Mouse (Mus musculus): ENCODE data around the gene Kansl1. TPM values are rescaled to one million over a fixed set of nuclear protein-coding genes. Genes with fewer than 3 reads are reported as not detected.
A peak's percentile ranks its signal among the peaks of the same experiment; 100 is the strongest.

The Kansl1 gene
- polyA plus RNA-seq, 1 experiment from 2014 or later, result 22.2 TPM

DNA sequence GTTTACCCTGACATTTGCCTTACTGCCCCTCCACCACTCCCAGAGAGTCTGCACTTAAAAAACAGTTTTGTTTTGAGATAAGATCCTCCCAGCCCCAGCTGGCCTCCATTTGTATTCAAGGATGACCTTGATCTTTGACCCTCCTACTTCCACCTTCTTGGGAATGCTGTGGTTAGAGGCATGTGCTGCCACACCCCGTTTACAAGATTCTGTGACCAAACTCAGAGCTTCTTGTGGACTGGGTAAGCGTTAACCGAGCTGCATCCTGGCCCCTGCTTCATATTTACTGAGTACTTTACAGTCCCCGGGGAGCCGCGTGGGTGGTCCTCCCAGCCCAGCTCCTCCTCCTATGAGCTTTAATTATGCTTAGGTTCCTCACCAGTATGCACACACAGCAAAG is 173.0 kb downstream of the Kansl1 start:
- no peaks in the 10 kb centered on the region for H3K27me3 ChIP-seq (replicated peaks; ENCODE audit: control insufficient read depth, insufficient read depth, low read length)
- 43% methylated on average over 6 of the region's 6 CpGs for WGBS
- no peaks in the 10 kb centered on the region for H3K9me3 ChIP-seq (ENCODE audit: control insufficient read depth, low read length)
- H3K4me1 ChIP-seq (ENCODE audit: control insufficient read depth, insufficient read depth, low read depth, low read length), result no peaks in the 10 kb centered on the region
- H3K36me3 ChIP-seq (ENCODE audit: control insufficient read depth, insufficient read depth, low read length), result peaks cover 37% of the 10 kb centered on the region
- ATAC-seq, result no peak
- no peak overlapping the region for H3K9ac ChIP-seq (ENCODE audit: low read depth, low read length)
- H3K4me2 ChIP-seq (ENCODE audit: low read length), result no peak overlapping the region
- H3K4me3 ChIP-seq (ENCODE audit: low read length), result no peak overlapping the region
- no peak overlapping the region for H3K27ac ChIP-seq (ENCODE audit: low read depth, low read length)

- Histone ChIP-seq H3K4me3 (ENCODE audit: low read length) (no peak overlapping the region), H3K4me1 (ENCODE audit: control insufficient read depth, insufficient read depth, low read depth, low read length) (no peaks in the 10 kb centered on the region), H3K4me2 (ENCODE audit: low read length) (no peak overlapping the region), H3K27ac (ENCODE audit: low read depth, low read length) (no peak overlapping the region), H3K9me3 (ENCODE audit: control insufficient read depth, low read length) (no peaks in the 10 kb centered on the region), H3K27me3 (replicated peaks; ENCODE audit: control insufficient read depth, insufficient read depth, low read length) (no peaks in the 10 kb centered on the region), H3K9ac (ENCODE audit: low read depth, low read length) (no peak overlapping the region), H3K36me3 (ENCODE audit: control insufficient read depth, insufficient read depth, low read length) (peaks cover 37% of the 10 kb centered on the region)
- no peak for ATAC-seq
- WGBS, result 50% methylated on average over 5 of the region's 5 CpGs
These were observed 173.5 kb downstream of the Kansl1 start for GRCm38 (mm10) chr11:104295145-104295544.

- Histone ChIP-seq H3K4me1 (ENCODE audit: control insufficient read depth, insufficient read depth, low read depth, low read length) (peaks cover 2% of the 10 kb centered on the region; the same call in 1 of the 2 replicates), H3K27me3 (replicated peaks; ENCODE audit: control insufficient read depth, insufficient read depth, low read length) (no peaks in the 10 kb centered on the region), H3K9ac (ENCODE audit: low read depth, low read length) (no peak overlapping the region), H3K9me3 (ENCODE audit: control insufficient read depth, low read length) (no peaks in the 10 kb centered on the region), H3K27ac (ENCODE audit: low read depth, low read length) (no peak overlapping the region), H3K4me2 (ENCODE audit: low read length) (no peak overlapping the region), H3K36me3 (ENCODE audit: control insufficient read depth, insufficient read depth, low read length) (peaks cover 23% of the 10 kb centered on the region), H3K4me3 (ENCODE audit: low read length) (no peak overlapping the region)
- no peak for ATAC-seq
- 87% methylated on average over 9 of the region's 9 CpGs for WGBS
These were observed 175.4 kb downstream of the Kansl1 start for GRCm38 (mm10) chr11:104293241-104293640.

- Histone ChIP-seq H3K27me3 (replicated peaks; ENCODE audit: control insufficient read depth, insufficient read depth, low read length) (no peaks in the 10 kb centered on the region), H3K4me1 (ENCODE audit: control insufficient read depth, insufficient read depth, low read depth, low read length) (peaks cover 2% of the 10 kb centered on the region; the same call in 1 of the 2 replicates), H3K27ac (ENCODE audit: low read depth, low read length) (no peak overlapping the region), H3K9ac (ENCODE audit: low read depth, low read length) (no peak overlapping the region), H3K4me2 (ENCODE audit: low read length) (no peak overlapping the region), H3K4me3 (ENCODE audit: low read length) (no peak overlapping the region), H3K36me3 (ENCODE audit: control insufficient read depth, insufficient read depth, low read length) (peaks cover 28% of the 10 kb centered on the region), H3K9me3 (ENCODE audit: control insufficient read depth, low read length) (no peaks in the 10 kb centered on the region)
- ATAC-seq, result no peak
- WGBS, result 90% methylated on average over 7 of the region's 7 CpGs
These were observed 176.0 kb downstream of the Kansl1 start for GRCm38 (mm10) chr11:104292443-104293220.

DNA sequence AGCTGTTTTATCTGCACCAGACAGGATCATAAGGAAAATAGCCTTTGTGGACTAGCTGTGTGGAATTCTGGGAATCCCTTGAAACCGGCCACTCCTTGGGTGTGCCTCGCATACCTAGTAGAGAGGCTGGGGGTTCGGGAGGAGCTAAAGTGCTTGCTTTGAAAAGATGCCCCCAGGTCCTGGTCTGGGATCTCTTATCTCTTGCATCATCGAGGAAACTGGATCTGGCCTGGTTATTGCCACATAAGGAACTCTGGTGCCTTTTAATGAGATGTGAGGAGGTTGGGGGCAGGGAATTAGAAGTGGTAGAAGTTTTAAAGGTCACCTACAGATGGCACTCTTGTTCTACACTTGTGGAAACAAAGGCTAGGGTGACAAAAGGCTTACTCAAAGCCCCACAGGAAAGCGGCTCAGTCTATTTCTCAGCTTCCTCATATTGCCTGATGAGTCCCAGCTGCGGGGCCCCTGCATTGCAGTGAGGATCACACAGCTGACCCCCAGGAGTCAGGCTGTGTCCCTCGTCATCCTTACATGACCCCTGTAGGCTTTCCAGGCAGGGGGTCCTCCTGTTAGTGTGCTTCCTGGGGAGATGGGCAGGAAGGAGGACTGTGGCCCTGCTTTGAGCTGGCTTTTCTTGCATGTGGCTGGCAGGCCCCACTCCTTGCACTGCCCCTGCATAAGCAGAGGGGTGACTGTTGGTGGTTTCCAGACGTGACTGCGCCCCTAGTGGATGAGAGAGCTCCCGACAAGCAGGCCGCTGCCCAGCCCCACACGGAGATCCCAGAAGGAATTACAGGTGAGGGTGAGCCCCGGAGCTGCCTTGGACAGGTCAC is 179.2 kb downstream of the Kansl1 start:
- H3K36me3 ChIP-seq (ENCODE audit: control insufficient read depth, insufficient read depth, low read length), result peaks cover 35% of the 10 kb centered on the region
- ATAC-seq, result peak; percentile 37; the same call in 1 of the 2 replicates

DNA sequence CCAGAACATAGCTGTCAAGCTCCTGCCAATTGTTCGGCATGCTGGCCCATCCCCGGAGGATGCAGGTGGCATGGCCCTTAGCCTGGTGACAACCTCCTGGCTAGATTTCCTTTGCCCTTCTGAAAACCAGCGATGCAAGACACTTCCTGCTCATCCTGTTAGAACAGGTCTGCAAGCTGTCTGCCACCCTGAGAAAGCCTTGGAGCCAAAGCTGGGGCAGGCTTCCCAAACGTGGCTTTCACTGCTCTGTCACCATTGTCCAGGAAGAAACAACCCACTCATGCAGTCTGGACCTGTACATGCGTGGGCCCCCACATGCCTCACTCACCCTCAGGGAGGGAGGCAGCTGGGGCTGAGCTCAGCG is 179.8 kb downstream of the Kansl1 start:
- H3K4me3 ChIP-seq (ENCODE audit: low read length), result no peak overlapping the region
- no peak overlapping the region for H3K9ac ChIP-seq (ENCODE audit: low read depth, low read length)
- WGBS, result 50% methylated on average over 6 of the region's 6 CpGs
- no peaks in the 10 kb centered on the region for H3K9me3 ChIP-seq (ENCODE audit: control insufficient read depth, low read length)
- peaks cover 38% of the 10 kb centered on the region for H3K36me3 ChIP-seq (ENCODE audit: control insufficient read depth, insufficient read depth, low read length)
- H3K4me1 ChIP-seq (ENCODE audit: control insufficient read depth, insufficient read depth, low read depth, low read length), result peaks cover 2% of the 10 kb centered on the region; the same call in 1 of the 2 replicates
- no peak overlapping the region for H3K4me2 ChIP-seq (ENCODE audit: low read length)
- ATAC-seq, result 0 out of 2 replicates have a peak, but pooled peaks have one; percentile 18
- H3K27ac ChIP-seq (ENCODE audit: low read depth, low read length), result peak overlapping the region; percentile 65
- H3K27me3 ChIP-seq (replicated peaks; ENCODE audit: control insufficient read depth, insufficient read depth, low read length), result no peaks in the 10 kb centered on the region

More for the DNA sequence above, 179.2 kb downstream of the Kansl1 start:
- H3K4me1 ChIP-seq (ENCODE audit: control insufficient read depth, insufficient read depth, low read depth, low read length), result peaks cover 2% of the 10 kb centered on the region; the same call in 1 of the 2 replicates
- peak overlapping the region; percentile 65 for H3K27ac ChIP-seq (ENCODE audit: low read depth, low read length)
- H3K27me3 ChIP-seq (replicated peaks; ENCODE audit: control insufficient read depth, insufficient read depth, low read length), result no peaks in the 10 kb centered on the region
- no peaks in the 10 kb centered on the region for H3K9me3 ChIP-seq (ENCODE audit: control insufficient read depth, low read length)
- no peak overlapping the region for H3K4me2 ChIP-seq (ENCODE audit: low read length)
- WGBS, result 20% methylated on average over 13 of the region's 13 CpGs
- no peak overlapping the region for H3K4me3 ChIP-seq (ENCODE audit: low read length)
- no peak overlapping the region for H3K9ac ChIP-seq (ENCODE audit: low read depth, low read length)

- Histone ChIP-seq H3K9ac (ENCODE audit: low read depth, low read length) (no peak overlapping the region), H3K4me3 (ENCODE audit: low read length) (no peak overlapping the region), H3K4me1 (ENCODE audit: control insufficient read depth, insufficient read depth, low read depth, low read length) (peaks cover 2% of the 10 kb centered on the region; the same call in 1 of the 2 replicates), H3K9me3 (ENCODE audit: control insufficient read depth, low read length) (no peaks in the 10 kb centered on the region), H3K27ac (ENCODE audit: low read depth, low read length) (no peak overlapping the region), H3K4me2 (ENCODE audit: low read length) (no peak overlapping the region), H3K36me3 (ENCODE audit: control insufficient read depth, insufficient read depth, low read length) (peaks cover 35% of the 10 kb centered on the region), H3K27me3 (replicated peaks; ENCODE audit: control insufficient read depth, insufficient read depth, low read length) (no peaks in the 10 kb centered on the region)
- no peak for ATAC-seq
- WGBS, result 96% methylated on average over 18 of the region's 18 CpGs
These were observed 181.5 kb downstream of the Kansl1 start for GRCm38 (mm10) chr11:104287113-104287512.

All from hindbrain, embryonic 16.5 days (tissue).